Mouse (Mus musculus): ENCODE measurements at regions not wholly inside any gene's neighbourhood (a gene's known extent, or its start where the extent isn't known, plus 50 kb on each side); places are given as distances from the start of the nearest gene placed in this dataset.

DNA sequence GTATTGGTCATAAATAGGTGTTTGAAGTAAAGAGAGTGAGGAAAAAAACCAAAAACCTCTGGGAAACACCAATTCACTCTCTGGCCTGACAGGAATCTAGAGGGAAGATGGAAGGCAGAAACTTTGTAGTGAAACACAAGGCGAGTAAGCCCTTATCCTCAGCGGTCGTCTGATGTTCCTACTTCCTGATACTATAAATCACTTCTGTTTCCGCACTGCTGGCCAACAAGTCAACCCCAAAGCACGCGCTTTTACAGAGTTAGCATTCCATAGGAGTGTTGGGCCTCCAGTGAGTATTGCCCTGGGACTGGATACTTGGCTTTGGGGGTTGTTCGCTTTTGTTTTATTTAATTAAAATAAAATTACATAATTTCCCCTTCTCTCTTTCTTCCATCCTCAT is 82.7 kb upstream of the Atp2b1 start:
- H3K9me3 ChIP-seq (replicated peaks; ENCODE audit: control insufficient read depth, low read length): 0 out of 2 replicates have a peak, but pooled peaks cover 5% of the 10 kb centered on the region
- H3K27ac ChIP-seq (ENCODE audit: low read depth): no peak overlapping the region
- 62% methylated on average over 7 of the region's 7 CpGs for WGBS
- DNase-seq (ENCODE audit: low spot score) (no peak), ATAC-seq (ENCODE audit: insufficient read depth, low read depth) (no peak)
- H3K4me2 ChIP-seq (ENCODE audit: low read depth, low read length): no peak overlapping the region
- H3K4me1 ChIP-seq (ENCODE audit: control insufficient read depth, insufficient read depth): no peaks in the 10 kb centered on the region
- TF ChIP-seq EP300 (IDR thresholded peaks at IDR 0.05; ENCODE audit: low read depth): no peak
- TF ChIP-seq CTCF (IDR thresholded peaks at IDR 0.05; ENCODE audit: low read depth): no peak
- H3K27me3 ChIP-seq (ENCODE audit: control insufficient read depth, insufficient read depth, low read length): no peaks in the 10 kb centered on the region
- no peak overlapping the region for H3K4me3 ChIP-seq (ENCODE audit: low read depth, low read length)
- H3K36me3 ChIP-seq (replicated peaks; ENCODE audit: control insufficient read depth, insufficient read depth, low read length): no peaks in the 10 kb centered on the region
- H3K9ac ChIP-seq (replicated peaks; ENCODE audit: low read depth, low read length): no peak overlapping the region

DNA sequence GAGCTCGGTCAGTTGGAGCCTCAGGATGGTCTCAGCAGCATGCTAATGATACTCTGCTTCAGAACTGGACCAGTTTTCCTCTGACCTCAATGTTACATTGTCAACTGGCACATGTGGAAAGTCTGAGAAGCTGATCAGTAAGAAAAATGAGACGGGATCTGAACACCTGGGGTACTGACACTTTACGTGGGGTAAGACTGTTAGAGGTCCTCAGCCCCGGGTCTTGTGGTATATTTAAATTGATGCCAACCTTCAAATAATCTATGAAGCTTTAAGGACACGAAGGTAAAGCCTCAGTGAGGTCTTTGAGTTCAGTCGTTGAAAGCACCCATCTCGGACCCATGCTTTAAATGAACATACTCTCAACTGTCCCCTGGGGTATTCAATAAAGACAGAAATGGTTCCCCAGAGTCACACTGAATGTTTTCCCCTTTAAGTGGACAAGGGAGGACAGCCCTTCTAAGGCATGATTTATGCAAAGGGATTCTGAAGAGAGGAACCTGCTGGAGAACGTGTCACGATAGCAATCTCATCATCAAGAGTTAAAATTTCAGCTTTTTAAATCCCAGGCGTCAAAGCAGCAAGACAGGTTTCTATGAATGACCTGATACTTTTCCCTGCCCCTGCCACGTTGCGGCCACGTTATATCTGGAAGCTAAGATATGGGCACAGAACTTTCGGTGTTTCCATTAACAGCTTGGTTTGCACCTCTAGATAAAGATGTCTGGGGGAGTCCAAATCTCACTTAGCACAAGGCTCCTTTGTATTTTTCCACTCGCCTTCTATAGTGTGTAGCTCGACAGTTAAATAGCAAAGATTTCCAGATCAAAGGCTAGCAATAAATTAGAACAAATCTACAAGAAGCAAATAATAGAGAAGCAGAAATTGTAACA is 76.7 kb upstream of the Atp2b1 start:
- no peak for TF ChIP-seq CTCF (IDR thresholded peaks at IDR 0.05; ENCODE audit: low read depth)
- no peak for TF ChIP-seq EP300 (IDR thresholded peaks at IDR 0.05; ENCODE audit: low read depth)
- WGBS: 56% methylated on average over 16 of the region's 16 CpGs
- DNase-seq (ENCODE audit: low spot score): no peak
- no peak for ATAC-seq (ENCODE audit: insufficient read depth, low read depth)
- H3K27ac ChIP-seq (ENCODE audit: low read depth): no peak overlapping the region
- H3K36me3 ChIP-seq (replicated peaks; ENCODE audit: control insufficient read depth, insufficient read depth, low read length): no peaks in the 10 kb centered on the region
- 0 out of 2 replicates have a peak, but pooled peaks cover 8% of the 10 kb centered on the region for H3K9me3 ChIP-seq (replicated peaks; ENCODE audit: control insufficient read depth, low read length)
- no peaks in the 10 kb centered on the region for H3K27me3 ChIP-seq (ENCODE audit: control insufficient read depth, insufficient read depth, low read length)
- H3K4me1 ChIP-seq (ENCODE audit: control insufficient read depth, insufficient read depth): no peaks in the 10 kb centered on the region
- H3K9ac ChIP-seq (replicated peaks; ENCODE audit: low read depth, low read length): no peak overlapping the region
- no peak overlapping the region for H3K4me3 ChIP-seq (ENCODE audit: low read depth, low read length)
- no peak overlapping the region for H3K4me2 ChIP-seq (ENCODE audit: low read depth, low read length)

DNA sequence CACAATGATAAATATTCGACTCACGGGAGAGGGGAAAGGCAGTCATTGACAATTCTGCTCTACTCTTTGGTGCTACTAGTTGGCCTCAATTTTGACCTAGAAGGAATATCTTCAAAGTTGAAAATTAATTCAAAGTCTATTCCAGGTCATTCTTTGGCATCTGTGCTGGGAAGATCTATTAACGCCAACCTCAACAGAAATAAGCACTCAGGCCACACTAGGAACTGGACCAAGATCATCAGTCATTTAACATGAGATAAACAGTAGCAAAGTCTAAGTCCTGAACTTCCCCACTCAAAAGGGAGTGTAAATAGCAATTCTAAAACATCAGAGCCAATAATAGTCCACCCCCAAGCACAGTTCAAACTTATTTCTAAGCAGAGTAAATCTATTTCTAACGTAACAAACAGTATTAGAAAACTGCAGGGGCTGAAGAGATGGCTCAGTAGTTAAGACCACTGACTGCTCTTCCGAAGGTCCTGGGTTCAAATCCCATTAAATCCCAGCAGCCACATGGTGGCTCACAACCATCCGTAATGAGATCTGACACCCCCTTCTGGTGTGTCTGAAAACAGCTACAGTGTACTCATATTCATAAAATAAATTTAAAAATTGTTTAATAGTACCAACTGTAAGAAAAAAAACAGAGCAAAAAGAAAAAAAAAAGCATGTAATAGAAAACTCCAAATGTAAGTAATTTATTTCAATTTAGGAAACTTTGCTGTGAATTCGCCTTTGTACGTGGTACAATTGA is 75.1 kb upstream of the Atp2b1 start:
- no peak for DNase-seq (ENCODE audit: low spot score)
- H3K36me3 ChIP-seq (replicated peaks; ENCODE audit: control insufficient read depth, insufficient read depth, low read length): no peaks in the 10 kb centered on the region
- no peak overlapping the region for H3K9ac ChIP-seq (replicated peaks; ENCODE audit: low read depth, low read length)
- no peak for ATAC-seq (ENCODE audit: insufficient read depth, low read depth)
- H3K27me3 ChIP-seq (ENCODE audit: control insufficient read depth, insufficient read depth, low read length): no peaks in the 10 kb centered on the region
- no peak overlapping the region for H3K27ac ChIP-seq (ENCODE audit: low read depth)
- WGBS: 84% methylated on average over 8 of the region's 8 CpGs
- TF ChIP-seq CTCF (IDR thresholded peaks at IDR 0.05; ENCODE audit: low read depth) (no peak), EP300 (IDR thresholded peaks at IDR 0.05; ENCODE audit: low read depth) (no peak)
- peaks cover 22% of the 10 kb centered on the region for H3K9me3 ChIP-seq (replicated peaks; ENCODE audit: control insufficient read depth, low read length)
- no peaks in the 10 kb centered on the region for H3K4me1 ChIP-seq (ENCODE audit: control insufficient read depth, insufficient read depth)
- H3K4me3 ChIP-seq (ENCODE audit: low read depth, low read length): no peak overlapping the region
- H3K4me2 ChIP-seq (ENCODE audit: low read depth, low read length): no peak overlapping the region

DNA sequence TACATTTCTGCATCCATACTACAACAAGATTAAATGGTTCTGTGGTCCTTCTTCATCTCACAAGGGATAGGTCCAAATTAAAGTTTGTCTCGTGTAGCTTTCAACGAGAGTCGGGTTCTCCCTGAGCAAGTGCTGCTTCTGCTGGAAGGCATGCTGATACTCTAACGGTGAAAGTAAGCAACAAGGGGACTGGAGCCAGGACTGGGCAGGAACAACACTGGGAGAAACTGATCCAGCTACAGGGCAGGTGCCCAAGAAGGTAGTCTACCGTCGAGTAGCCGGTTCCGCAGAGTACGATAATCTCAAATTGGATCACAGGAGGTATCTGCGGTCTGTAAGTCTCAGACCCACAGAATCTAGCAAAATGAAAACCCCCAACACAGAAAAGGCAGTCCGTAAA is 74.2 kb upstream of the Atp2b1 start:
- Histone ChIP-seq H3K36me3 (replicated peaks; ENCODE audit: control insufficient read depth, insufficient read depth, low read length) (no peaks in the 10 kb centered on the region), H3K27ac (ENCODE audit: low read depth) (no peak overlapping the region), H3K9me3 (replicated peaks; ENCODE audit: control insufficient read depth, low read length) (peaks cover 20% of the 10 kb centered on the region), H3K4me2 (ENCODE audit: low read depth, low read length) (no peak overlapping the region), H3K27me3 (ENCODE audit: control insufficient read depth, insufficient read depth, low read length) (no peaks in the 10 kb centered on the region), H3K4me1 (ENCODE audit: control insufficient read depth, insufficient read depth) (no peaks in the 10 kb centered on the region), H3K4me3 (ENCODE audit: low read depth, low read length) (no peak overlapping the region), H3K9ac (replicated peaks; ENCODE audit: low read depth, low read length) (no peak overlapping the region)
- DNase-seq (ENCODE audit: low spot score) (no peak), ATAC-seq (ENCODE audit: insufficient read depth, low read depth) (no peak)
- no peak for TF ChIP-seq EP300 (IDR thresholded peaks at IDR 0.05; ENCODE audit: low read depth)
- no peak for TF ChIP-seq CTCF (IDR thresholded peaks at IDR 0.05; ENCODE audit: low read depth)
- 90% methylated on average over 11 of the region's 11 CpGs for WGBS

DNA sequence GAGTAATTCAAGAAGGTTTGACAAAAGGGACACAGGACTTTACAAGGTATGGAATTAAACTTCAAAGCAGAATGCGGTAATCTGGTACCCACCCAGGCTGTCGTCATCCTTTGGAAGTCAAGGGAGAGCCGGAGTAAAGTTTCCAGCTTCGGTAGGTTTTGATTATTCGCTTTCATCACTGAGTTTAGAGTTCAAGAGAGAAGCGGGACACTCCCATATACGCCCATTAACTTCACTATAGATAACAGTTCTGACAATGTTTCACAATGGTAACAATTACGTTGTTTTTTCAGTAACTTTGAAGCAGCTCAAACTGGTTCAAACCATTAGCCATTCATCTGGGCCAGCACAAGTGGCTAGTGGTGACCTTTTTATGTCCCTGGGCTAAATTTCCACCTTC is 73.8 kb upstream of the Atp2b1 start:
- WGBS: 88% methylated on average over 8 of the region's 8 CpGs
- H3K9me3 ChIP-seq (replicated peaks; ENCODE audit: control insufficient read depth, low read length): peaks cover 20% of the 10 kb centered on the region
- no peak for DNase-seq (ENCODE audit: low spot score)
- TF ChIP-seq CTCF (IDR thresholded peaks at IDR 0.05; ENCODE audit: low read depth): no peak
- TF ChIP-seq EP300 (IDR thresholded peaks at IDR 0.05; ENCODE audit: low read depth): no peak
- H3K9ac ChIP-seq (replicated peaks; ENCODE audit: low read depth, low read length): no peak overlapping the region
- no peak overlapping the region for H3K4me2 ChIP-seq (ENCODE audit: low read depth, low read length)
- H3K4me1 ChIP-seq (ENCODE audit: control insufficient read depth, insufficient read depth): no peaks in the 10 kb centered on the region
- no peak for ATAC-seq (ENCODE audit: insufficient read depth, low read depth)
- no peaks in the 10 kb centered on the region for H3K27me3 ChIP-seq (ENCODE audit: control insufficient read depth, insufficient read depth, low read length)
- H3K36me3 ChIP-seq (replicated peaks; ENCODE audit: control insufficient read depth, insufficient read depth, low read length): no peaks in the 10 kb centered on the region
- H3K4me3 ChIP-seq (ENCODE audit: low read depth, low read length): no peak overlapping the region
- H3K27ac ChIP-seq (ENCODE audit: low read depth): no peak overlapping the region

Measured in heart, postnatal 0 days (tissue).